26 mouse cellular contexts compared by ENCODE assay signal in genomic region chr1:79445586-79445985, GRCm38 (mm10). TPM values are rescaled to one million over a fixed set of nuclear protein-coding genes. Genes with fewer than 3 reads are reported as not detected.
"Had no signal": no experiment of that assay in that cellular context is flagged by ENCODE, and none has a peak within 500 bp of the region (broad histone marks: within the 10 kb centered on the region; RNA-seq: fewer than 3 reads in every experiment).

No protein-coding gene starts in this region.

- H3K27ac ChIP-seq: gastrocnemius, adult 2 months; heart, embryonic 10.5 days; hindbrain, embryonic 10.5 days; hindbrain, embryonic 12.5 days; hindbrain, embryonic 15.5 days; intestine, embryonic 15.5 days; layer of hippocampus, adult 2 months; limb, embryonic 10.5 days; limb, embryonic 12.5 days; liver, embryonic 13.5 days; liver, embryonic 15.5 days had no signal

- H3K4me3 ChIP-seq: gastrocnemius, adult 2 months; heart, embryonic 10.5 days; heart, embryonic 12.5 days; hindbrain, embryonic 10.5 days; hindbrain, embryonic 12.5 days; hindbrain, embryonic 15.5 days; intestine, embryonic 15.5 days; layer of hippocampus, adult 2 months; limb, embryonic 10.5 days; limb, embryonic 12.5 days; liver, embryonic 13.5 days; liver, embryonic 15.5 days had no signal

- DNase-seq: gastrocnemius, adult 2 months; gastrocnemius, postnatal 10 days; gastrocnemius, postnatal 25 days; heart, adult 18-20 months; heart, postnatal 10 days; heart, postnatal 4 days; kidney, adult 18-20 months; kidney, adult 8-10 months; kidney, postnatal 10 days; kidney, postnatal 25 days; kidney, postnatal 4 days; liver; liver, embryonic 13.5 days had no signal

RNA-seq across cellular contexts. Expression of gene Scg2, which starts 5.7 kb away (rescaled TPM):
- total RNA-seq: gastrocnemius, adult 2 months; gastrocnemius, postnatal 25 days; granulocyte monocyte progenitor cell, adult 5-6 weeks; heart, adult 18-20 months; heart, adult 8-10 months; heart, postnatal 10 days; heart, postnatal 25 days had no signal
